Mouse (Mus musculus) NIH3T3 (cell line): ENCODE results near the gene Rgs16.
A peak's percentile ranks its signal among the peaks of the same experiment; 100 is the strongest.

ENCODE experiments used
- DNase-seq: peaks from one replicate; pipeline ENCODE4 v3.0.0-alpha.2; 2012; ENCODE audit warnings: low read depth

Rgs16 gene

DNA sequence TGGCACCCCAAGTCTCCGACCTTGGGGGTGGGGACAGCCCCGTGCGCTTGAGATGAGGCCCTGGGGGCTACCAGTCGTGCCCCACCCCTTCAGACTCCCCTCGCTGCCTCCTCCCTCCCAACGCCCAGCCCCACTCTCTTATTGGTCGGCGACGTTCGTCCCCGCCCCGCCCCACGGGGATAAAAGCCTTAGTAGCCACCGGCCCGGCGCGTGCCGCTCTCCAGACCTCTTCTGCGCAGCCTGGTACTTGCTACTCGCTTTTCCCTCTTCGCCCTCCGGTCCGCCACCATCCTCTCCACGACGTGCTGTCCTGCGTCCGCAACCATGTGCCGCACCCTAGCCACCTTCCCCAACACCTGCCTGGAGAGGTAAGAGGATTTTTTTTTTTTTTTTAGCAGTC lies at the start of gene Rgs16:
Rgs16 (plus strand) TSS at position 205 of the 400 bp plus-strand sequence.
- peak; percentile 95 for DNase-seq

DNA sequence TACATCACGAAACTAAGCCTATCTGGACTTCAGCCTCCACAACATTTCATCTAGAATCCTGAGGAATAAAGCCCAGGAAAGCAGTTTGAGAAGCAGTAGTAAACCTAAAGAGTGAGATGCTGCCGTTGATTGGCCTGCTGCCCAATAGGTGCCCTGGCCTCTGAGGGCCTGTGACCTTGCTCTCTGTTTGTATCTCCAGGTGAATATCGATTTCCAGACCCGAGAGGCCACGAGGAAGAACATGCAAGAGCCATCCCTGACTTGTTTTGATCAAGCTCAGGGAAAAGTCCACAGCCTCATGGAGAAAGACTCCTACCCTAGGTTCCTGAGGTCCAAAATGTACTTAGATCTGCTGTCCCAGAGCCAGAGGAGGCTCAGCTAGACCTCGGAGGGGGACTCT lies 47.6 kb upstream of the Rgs16 start:
- no peak for DNase-seq

DNA sequence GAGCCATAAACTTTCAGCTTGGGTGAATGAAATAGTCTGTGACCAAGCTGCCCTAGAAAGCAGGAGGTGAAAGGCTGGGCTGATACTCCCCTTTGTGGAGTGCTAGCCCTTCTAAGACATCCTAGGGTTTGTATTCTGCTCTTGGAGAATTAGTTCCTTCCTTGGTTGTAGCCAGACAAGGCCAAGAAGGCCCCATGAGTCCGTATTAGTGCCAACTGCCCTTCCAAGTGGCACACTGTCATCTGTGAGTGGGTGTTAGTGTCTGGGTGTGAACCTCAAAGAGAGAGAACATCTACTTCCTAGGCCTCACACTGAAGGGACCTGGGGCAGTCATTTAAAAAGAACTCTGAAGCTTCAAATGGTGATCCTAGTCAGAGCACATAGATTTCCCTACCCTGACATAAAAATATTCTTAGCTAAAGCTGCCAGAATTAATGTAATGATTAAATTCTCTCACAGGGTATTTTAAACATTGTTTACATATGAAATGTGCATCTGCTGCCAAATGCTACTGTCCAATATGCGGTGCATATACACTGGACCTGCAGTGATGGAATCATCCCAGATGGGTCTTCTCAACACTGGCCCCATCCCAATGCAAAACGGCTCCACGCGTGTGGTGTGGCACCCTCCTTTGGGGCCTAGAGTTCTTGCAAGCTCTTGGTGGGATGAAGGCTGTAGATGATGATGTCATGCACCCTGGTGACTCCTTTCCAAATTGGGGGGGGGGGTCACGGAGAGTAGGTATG lies 45.6 kb upstream of the Rgs16 start:
- no peak for DNase-seq

DNA sequence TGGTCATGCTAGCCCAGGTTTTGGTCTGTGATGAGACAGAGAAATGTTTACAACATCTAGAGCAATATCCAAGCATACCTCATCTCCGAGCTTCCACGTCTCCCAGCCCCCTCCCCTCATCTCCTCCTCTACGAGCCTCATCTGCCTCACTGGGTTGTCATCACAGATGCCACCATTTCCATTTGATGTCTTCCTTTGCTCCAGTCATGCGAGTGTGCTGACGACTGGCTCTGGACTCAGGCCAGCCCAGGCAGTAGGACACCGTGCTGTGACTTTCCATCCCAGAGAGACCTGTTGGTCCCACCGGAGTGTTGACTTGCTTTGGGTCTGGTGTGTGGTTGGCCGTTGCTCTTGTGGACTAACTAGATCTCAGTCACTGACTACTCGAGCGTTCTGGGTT lies 44.8 kb upstream of the Rgs16 start:
- no peak for DNase-seq

DNA sequence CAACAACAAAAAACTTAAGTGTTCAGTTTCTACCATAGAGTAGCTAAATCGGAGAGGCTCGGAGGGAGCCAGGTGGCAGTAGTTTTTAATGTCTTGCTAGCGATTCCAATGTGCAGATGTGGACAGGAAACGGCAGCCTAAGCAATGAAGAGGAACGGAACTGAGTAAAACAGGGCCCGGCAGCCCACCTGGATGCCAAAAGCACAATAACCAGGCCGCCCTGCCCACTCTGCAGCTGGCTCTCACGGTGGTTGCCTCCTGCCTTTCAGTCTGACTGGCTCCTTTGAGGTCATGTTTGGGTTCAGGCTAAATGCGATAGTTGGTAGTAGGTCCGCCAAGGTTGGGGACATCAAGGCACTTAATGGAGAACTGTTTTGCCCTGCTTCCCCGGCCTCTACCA lies 44.1 kb upstream of the Rgs16 start:
- DNase-seq, result no peak

DNA sequence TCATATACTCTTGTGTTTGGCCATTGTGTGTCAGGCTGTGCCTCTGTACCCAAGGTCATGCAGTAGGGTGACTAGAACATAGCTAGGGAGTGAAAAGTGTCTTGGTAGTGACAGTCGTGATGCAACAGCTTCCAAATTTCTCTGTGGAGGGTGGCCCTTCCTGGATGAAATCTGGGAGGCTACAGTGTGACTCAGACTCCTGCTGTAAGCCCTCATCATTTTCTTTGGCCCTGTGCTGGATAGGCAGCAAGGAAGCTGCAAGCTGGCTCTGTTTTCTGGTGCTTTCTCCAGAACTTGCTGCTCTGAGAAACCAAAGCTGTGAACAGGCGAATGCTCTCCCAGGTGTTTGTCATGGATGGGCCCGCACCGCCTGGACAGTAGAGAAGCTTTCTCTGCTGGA lies 43.6 kb upstream of the Rgs16 start:
- DNase-seq, result peak; percentile 52

DNA sequence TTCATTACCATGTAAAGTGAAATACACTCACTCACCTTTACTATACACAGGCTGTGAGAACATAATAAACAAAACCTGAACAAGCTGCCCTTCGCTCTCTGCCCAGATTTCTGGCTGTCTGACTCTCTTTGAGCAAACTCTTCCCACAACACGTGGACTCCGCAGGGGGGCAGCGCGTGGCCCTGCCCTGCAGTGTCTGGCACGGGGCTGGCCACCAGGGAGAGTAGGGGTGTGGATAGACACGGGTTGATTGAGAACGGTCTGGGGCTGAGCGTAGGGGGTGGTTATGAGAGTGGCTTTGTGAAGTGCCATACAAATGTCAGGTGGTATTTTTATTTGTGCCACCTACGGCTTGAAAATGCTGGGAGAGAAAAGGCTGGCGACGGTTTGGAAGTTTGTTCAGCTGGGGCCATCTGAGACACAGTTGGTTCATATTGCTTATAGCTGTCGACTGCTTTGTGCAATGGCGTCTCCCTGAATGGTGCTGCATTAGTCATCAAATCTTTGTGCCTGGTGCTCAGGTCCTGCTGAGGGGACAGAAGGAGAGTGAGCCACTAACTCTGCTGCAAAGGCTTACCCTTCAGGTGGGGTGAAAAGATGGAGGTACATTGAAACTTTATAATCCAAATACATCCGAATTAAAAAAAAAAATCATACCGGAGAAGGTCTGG lies 42.4 kb upstream of the Rgs16 start:
- DNase-seq, result no peak

DNA sequence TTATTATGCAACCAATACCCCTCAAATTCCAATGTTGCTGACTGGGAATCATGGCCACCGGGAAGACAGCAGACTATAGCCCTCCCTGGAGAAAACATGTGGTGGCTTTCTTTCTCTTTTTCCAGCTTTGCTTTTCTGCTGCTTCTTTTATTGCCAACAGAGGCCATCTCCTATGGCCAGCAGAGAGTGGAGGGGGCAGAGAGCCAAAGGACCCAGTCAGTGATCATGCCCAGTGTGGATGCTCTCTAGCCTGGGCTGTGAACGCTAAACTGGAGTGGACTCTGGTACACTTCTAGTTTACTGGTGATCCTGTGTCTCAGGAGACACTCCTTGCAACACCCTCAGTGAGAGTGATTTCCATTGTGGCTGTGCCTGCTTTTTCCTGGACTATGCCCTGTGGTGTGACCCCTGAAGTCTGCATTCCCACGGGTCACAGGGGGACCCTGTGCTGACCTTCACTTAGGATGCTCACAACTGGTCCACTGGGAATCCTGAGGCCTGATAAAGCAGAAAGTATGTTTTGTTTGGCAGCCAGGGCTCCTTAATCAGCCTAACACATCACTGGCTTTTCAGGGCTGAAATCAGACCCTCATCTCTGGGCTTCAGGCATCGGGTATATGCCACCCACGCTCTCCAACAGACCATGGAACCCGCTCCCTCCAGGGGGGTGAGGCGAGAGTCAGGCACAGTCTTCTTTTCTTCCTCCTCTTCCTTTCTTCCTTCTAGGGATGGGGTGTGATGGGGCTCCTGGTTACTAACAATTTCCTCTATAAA lies 41.7 kb upstream of the Rgs16 start:
- no peak for DNase-seq

DNA sequence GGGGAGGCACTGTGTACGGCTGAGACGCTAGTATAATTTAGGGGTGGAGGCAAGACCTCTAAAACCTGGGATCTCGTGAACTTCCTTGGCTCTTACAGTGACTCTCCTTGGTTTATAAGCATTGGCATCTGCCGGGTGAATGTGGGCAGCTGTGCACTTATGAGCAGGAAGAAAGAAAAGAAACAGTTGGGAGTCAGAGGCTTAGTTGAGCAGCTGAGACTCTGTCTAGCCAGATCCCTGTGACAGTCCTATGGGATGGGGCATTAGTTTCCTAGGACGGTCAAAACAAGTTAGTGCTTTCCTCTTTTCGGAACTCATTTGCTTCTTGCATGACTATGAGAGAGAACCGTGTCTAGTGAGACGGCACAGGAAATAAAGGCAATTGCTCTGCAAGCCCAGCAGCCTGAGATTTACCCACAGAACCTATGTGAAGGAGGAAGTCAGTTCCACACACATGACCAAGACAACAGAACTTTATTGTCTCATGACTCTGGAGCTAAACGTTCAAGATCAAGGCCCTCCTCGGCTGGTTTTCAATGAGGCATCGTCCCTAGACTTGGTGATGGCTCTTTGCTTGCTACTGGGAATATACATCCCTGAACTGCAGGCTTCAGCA lies 39.6 kb upstream of the Rgs16 start:
- DNase-seq, result no peak

DNA sequence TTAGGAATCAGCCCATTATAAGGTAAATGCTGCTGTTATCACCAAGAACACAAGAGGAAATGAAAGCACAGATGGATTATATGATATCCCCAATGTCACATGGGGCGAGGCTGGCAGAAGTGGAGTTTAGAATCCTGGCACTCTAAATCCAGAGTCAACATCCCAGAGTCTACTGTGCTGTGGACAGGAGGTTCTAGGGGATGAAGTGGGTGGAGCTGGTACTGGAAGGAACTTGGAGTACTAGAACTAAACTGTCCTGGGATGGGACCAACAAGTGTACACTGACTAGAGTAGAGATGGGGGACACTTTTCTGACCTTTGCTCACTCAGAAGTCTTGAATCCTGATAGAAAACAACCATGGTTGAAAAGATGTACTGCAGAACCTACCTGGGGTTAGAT lies 38.7 kb upstream of the Rgs16 start:
- no peak for DNase-seq

DNA sequence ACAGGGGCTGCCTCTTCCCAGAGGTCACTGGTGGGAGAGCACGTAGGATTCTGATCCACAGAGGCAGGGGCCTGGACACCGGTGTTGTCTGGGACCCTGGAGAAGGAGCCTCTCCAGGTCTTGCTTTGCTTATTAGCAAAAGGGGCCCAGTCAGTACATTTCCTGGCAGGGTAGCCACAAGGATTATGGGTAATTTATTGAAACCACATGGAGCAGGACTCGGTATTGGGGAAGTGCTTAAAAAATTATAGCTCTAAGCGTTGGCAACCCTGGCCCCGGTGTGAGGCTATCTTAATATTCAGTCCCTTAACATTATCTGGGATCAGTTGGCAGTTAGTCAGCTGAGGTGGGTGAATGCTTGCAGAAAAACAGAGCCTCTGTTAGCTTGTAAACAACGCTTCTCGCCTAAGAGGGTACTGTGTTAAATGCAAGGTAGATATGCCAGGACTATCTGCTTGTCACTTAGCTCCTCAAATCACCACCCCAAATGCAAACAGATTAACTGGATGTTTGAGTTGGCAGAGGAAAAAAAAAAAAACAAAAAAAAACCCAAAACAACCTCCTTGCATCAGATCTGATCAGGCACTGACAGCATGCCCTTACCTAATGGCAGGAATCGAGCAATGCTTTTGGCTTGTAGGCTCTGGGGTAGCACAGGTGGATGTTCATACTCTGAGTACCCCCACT lies 37.8 kb upstream of the Rgs16 start:
- DNase-seq, result peak; percentile 63

DNA sequence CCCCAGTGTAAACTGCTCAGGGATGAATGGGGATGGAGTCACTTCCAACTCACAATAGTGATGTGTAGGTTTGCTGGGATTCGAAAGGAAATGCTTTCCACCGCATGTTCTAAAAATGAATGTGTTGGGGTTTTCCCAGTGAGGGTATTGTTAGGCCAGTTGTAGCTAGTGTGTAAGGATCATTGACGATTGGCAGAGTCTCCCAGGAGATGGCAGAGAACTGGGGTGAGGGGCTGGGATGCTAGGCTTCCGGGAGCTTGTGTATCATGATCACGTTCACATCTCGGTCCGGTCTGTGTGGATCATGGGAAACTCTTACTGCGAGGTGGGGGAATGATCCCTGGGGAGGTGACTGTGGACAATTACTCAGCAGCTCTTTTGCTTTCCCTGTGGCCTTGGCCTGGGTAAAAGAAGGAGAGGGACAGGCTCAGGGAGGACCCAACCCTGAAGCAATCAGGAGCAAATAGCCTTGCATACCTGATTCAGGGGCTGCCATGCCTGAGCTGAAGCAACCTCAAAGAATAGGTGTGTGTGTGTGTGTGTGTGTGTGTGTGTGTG lies 37.2 kb upstream of the Rgs16 start:
- peak; percentile 39 for DNase-seq

DNA sequence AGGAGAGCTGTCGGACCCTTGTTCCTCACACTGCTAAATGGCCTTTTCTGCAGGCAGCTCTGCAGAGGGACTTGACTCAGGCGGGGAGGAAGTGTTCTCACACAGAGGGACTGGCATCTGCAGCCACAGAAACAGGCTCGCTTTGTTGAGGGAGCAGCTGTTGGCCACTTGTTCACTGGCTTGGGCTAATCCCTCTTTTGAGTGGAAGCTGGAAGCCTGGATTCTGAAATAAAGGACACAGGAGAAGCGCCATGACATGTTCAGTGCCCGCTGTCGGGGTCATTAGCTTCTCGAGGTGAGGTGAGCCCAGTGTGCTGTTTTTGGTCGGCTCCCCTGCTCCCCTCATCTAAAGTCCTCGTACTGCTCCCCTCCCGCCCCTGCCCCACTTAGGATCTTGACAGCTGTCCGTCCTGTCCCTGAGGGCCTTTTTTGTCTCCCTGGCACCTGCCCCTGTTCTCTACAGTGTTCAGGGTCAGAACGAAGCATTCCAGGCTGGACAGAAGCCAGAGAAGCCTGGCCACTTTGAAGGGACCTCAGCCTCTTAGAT lies 36.6 kb upstream of the Rgs16 start:
- no peak for DNase-seq

DNA sequence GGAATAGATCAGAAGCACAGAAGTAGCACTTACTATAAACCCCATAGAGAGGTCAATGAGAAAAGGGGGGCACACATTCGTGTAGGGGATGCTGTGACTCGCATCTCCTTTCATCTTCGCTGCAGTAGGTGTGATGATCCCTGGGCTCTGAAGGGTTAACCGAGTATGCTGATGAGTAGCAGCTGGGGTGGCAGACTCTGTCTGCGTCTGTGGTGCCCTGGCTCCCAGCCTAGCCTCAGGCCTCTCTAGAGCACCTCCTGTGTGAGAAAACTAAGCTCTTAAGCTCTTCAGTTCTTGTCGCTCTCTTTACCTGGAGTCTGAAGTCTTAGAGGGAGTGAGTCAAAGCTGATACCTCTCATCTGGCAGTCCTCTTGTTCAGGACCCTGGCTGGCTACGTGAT lies 36.0 kb upstream of the Rgs16 start:
- DNase-seq, result no peak

DNA sequence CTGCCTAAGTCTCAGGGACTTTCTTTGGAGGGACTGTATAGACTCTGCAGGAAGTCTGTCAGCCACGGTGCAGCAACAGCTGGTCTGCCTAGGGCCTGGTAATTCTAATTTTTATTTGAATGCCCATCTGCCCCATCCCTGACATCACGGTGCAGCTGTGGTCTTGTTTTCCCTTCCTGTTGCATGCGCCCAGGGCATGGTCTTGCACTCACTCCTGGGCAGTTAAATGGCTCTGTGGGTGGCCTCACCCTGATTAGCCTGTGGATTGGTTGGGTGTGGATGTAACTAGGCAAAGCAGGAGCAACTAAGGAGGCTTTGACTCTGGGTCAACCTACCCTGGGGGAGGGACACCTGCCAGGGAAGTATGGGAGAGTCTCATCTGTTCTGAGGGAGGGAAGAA lies 35.2 kb upstream of the Rgs16 start:
- DNase-seq, result no peak

DNA sequence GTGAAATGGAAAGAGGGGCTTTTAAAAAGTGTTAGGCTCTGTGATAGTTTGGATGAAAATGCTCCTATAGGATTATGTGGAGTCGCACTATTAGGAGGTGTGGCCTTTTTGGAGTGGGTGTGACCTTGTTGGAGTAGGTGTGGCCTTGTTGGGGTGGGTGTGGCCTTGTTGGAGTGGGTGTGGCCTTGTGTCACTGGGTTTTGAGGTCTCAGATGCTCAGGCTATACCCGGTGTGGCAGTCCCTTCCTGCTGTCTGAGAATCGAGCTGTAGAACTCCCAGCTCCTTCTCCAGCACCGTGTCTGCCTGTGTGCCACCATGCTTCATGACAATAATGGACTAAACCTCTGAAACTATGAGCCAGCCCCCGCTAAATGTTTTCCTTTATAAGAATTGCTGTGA lies 31.5 kb upstream of the Rgs16 start:
- DNase-seq, result no peak

DNA sequence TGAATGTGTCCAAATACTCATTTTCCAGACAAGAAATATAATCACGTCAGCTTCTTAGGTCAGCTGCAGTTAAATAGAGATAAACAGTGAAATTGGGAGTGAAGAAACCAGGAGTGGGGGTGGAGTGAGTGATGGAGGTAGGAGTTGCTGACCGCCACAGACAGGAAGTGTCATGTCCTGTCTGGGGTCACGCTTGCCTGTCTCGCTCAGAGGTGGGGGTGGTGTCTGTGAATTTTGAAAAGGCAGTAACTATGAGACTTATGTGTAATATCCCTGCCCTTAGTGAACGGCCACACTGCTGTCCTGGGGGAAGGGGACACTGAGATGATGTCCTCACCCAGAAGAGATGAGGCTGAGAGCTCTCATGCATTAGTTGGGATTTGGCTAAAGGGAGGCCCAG lies 30.7 kb upstream of the Rgs16 start:
- no peak for DNase-seq

DNA sequence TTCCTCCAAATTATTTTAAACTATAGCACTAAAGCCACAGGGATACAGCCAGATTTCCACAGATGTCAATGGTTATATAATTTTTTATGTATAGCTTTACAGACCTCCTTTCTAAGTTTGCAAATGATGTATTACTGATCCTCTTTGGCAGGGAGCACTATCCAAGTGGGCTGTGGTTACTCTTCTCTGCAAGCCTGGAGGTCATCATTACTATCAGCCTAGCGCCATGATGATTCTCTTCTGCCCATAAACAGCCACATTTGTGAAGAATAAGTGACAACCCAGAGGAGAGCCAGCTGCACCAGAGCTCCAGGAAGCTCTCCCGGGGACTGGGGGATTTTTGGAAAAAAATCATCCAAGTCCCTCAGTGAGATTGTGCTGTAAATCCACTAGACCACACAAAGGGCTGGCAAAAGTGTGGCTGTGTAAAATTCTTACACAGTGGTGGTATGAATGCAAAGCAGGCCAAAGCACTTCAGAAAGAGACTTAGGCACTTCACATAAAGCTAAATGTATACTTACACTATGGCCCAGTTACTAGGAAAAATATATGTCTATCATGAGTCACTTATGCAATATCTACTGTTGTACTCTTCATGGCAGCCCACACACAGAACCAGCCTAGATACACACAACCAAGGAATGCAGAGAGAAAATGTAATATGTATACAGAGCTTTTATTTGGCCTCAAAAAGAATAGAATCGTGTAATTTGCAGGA lies 28.4 kb upstream of the Rgs16 start:
- DNase-seq, result no peak

DNA sequence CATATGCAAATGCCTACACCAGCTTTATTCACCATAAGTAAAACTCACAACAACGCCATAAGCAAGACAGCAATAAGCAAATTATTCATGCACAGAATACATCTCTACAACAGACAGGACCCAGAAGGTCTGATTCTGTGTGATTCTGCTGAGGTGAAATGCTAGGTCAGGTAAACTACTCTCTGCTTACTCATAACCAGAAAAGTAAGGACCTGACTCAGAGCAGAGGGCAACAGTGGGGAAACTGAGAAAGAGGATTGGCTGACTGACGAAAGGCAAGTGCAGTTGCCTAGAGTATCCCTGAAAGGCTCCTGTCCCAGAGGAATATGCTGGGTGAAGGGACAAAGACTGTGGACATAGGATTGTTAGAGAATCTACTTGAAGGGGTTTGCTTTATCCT lies 27.5 kb upstream of the Rgs16 start:
- no peak for DNase-seq

DNA sequence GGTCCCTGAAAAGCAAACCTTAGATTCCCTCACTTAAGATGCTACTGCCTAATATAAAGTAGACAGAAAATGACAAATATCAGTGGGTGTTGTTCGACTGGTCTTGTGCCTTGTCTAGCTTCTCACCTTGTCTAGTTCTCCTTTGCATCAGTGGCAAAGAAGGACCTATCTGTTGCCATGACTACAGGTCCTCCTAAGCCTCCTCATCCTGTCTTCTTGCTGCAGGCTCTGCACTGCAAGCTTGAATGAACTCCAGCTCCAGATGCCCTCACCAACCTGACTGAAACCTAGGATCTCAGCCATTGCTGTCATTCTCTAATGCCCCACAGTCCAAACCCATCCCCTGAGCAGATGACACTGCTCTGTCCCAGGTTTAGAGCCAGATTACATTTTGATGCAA lies 22.2 kb upstream of the Rgs16 start:
- no peak for DNase-seq

DNA sequence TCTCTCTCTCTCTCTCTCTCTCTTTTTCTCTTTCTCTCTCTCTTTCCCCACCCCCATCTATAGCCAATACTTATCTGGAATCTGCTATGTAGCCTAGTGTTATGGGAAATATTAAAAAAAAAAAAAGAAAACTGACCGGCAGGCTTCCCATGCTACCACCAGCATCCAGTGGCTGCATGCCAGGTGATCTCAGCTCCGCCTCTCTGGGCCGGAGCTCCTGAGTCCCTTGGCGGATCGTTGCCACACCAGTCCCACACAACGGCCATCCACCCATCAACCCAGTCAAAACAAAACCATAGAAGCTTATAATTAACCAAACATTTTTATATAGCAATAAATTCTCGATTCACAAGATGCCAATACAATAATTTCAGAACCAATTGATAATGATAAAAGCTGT lies 19.2 kb upstream of the Rgs16 start:
- DNase-seq, result peak; percentile 27
